ENCODE assay signal across 12 mouse cellular contexts in genomic region chr3:41319214-41319856, GRCm38 (mm10).
DNase-seq lines count a peak whose midpoint lies in the region; ATAC-seq and TF ChIP-seq lines count a peak whose summit lies in the region.
"Had no signal": no experiment of that assay in that cellular context is flagged by ENCODE, and none has a peak within 500 bp of the region (broad histone marks: within the 10 kb centered on the region; RNA-seq: fewer than 3 reads in every experiment).

No protein-coding gene starts in this region.

- no peaks in the 10 kb centered on the region for H3K4me1 ChIP-seq in lung, embryonic 14.5 days (ENCODE audit: insufficient read depth)
- H3K4me1 ChIP-seq in embryonic fibroblast, embryonic 13.5 days (ENCODE audit: control insufficient read depth, insufficient read depth, low read length) = peaks cover 10% of the 10 kb centered on the region
- peaks cover 18% of the 10 kb centered on the region for H3K4me1 ChIP-seq in neural tube, embryonic 13.5 days (replicated peaks)

- no peak for TF ChIP-seq POLR2A in embryonic fibroblast, embryonic 13.5 days (IDR thresholded peaks at IDR 0.05; ENCODE audit: low read depth, low read length)

- ATAC-seq in lung, embryonic 14.5 days (ENCODE audit: insufficient read depth) = no peak; the same call in 1 of the 2 replicates
- peak; percentile 47; the same call in 1 of the 2 replicates for ATAC-seq in neural tube, embryonic 13.5 days (ENCODE audit: low read depth)

- H3K9ac ChIP-seq in lung, embryonic 14.5 days = no peak overlapping the region
- no peak overlapping the region for H3K9ac ChIP-seq in neural tube, embryonic 13.5 days

- H3K36me3 ChIP-seq in lung, embryonic 14.5 days (ENCODE audit: insufficient read depth) = no peaks in the 10 kb centered on the region
- H3K36me3 ChIP-seq in neural tube, embryonic 13.5 days = no peaks in the 10 kb centered on the region
- H3K36me3 ChIP-seq: G1E had no signal

- peak; percentile 12 for DNase-seq in embryo, embryonic 10.5 days (ENCODE audit: low spot score)
- no peak for DNase-seq in embryo, embryonic 9.5 days (ENCODE audit: extremely low spot score)
- peak; percentile 54 for DNase-seq in lung, embryonic 14.5 days
- no peak for DNase-seq in lung, postnatal 10 days
- no peak for DNase-seq in layer of hippocampus, adult 9-10 months (ENCODE audit: low spot score)
- DNase-seq in adrenal gland, adult (ENCODE audit: inconsistent age in 2 of 2, low spot score in 1 of 2) = no peak
- DNase-seq: lung, postnatal 4 days; spleen, adult 18-20 months; thymus, adult 18-20 months had no signal

- H3K4me2 ChIP-seq in lung, embryonic 14.5 days = no peak overlapping the region
- H3K4me2 ChIP-seq in neural tube, embryonic 13.5 days = no peak overlapping the region

- no peaks in the 10 kb centered on the region for H3K27me3 ChIP-seq in lung, embryonic 14.5 days (ENCODE audit: insufficient read depth, low read length)
- no peaks in the 10 kb centered on the region for H3K27me3 ChIP-seq in neural tube, embryonic 13.5 days

- TF ChIP-seq CTCF in lung, embryonic 14.5 days (IDR thresholded peaks at IDR 0.05; ENCODE audit: low read depth) = no peak
- TF ChIP-seq CTCF in embryonic fibroblast, embryonic 13.5 days (IDR thresholded peaks at IDR 0.05; ENCODE audit: borderline replicate concordance, insufficient read depth, low read length) = no peak

- WGBS in lung, embryonic 14.5 days = 40% methylated on average over 5 of the region's 5 CpGs
- WGBS in neural tube, embryonic 13.5 days = 54% methylated on average over 5 of the region's 5 CpGs

- H3K4me3 ChIP-seq in lung, embryonic 14.5 days (ENCODE audit: low read depth, low read length) = no peak overlapping the region
- no peak overlapping the region for H3K4me3 ChIP-seq in embryonic fibroblast, embryonic 13.5 days (ENCODE audit: insufficient read depth, low read length)
- no peak overlapping the region for H3K4me3 ChIP-seq in neural tube, embryonic 13.5 days

- H3K27ac ChIP-seq in lung, embryonic 14.5 days (ENCODE audit: low read depth) = no peak overlapping the region
- H3K27ac ChIP-seq in embryonic fibroblast, embryonic 13.5 days (ENCODE audit: insufficient read depth, low read length) = peak overlapping the region; percentile 39; the same call in 1 of the 2 replicates
- H3K27ac ChIP-seq in neural tube, embryonic 13.5 days (replicated peaks) = no peak overlapping the region

- no peaks in the 10 kb centered on the region for H3K9me3 ChIP-seq in lung, embryonic 14.5 days (ENCODE audit: low read depth, low read length)
- H3K9me3 ChIP-seq in neural tube, embryonic 13.5 days = no peaks in the 10 kb centered on the region
- H3K9me3 ChIP-seq: G1E had no signal

Comparison
In these comparisons a context has a peak if more than half of its experiments do, and no peak if none do; other contexts are left out.
1. DNase-seq: peak in embryo, embryonic 10.5 days (single experiment) and lung, embryonic 14.5 days (single experiment); none in embryo, embryonic 9.5 days (single experiment), lung, postnatal 10 days (single experiment), layer of hippocampus, adult 9-10 months (single experiment) and adrenal gland, adult (0 of 2).